Mouse (Mus musculus): Measurements from ENCODE around the gene Lbhd2. TPM values are rescaled to one million over a fixed set of nuclear protein-coding genes. Genes with fewer than 3 reads are reported as not detected.

Gene Lbhd2
- polyA plus RNA-seq, 1 experiment: 0.72 TPM

DNA sequence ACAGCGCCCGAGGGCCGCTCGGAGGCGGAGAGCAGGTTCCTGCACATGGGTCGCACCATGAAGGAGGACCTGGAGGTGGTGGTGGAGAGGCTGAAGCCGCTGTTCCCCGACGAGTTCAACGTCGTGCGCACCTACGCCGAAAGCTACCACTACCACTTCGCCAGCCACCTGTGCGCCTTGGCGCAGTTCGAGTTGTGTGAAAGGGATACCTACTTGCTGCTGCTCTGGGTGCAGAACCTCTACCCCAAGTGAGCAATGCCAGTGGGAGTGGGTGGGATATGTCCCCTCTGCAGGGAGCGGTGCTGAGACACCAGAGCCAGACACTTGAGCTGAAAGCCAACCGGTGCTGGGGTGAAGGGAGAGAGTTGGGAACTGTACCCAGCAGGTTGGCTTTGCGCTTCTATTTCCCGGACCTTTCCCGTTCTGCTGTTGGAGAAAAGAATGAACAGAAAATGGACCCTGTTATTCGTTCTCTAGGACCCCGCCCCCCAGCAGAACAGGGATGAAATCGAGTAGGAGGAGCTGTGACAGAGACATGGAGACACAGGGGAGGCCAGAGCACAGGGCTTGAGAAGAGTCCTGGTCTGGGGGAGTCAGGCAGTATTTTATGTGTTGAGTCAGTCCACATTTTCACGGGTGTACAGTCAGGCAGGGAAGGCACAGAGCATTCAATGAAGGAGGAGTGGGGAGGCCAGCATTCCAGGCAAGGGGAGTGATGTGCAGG is 39.4 kb downstream of the Lbhd2 start:
- Histone ChIP-seq H3K27me3 (ENCODE audit: control insufficient read depth, insufficient read depth, low read length) (no peaks in the 10 kb centered on the region), H3K36me3 (ENCODE audit: control insufficient read depth, insufficient read depth, low read length) (no peaks in the 10 kb centered on the region), H3K27ac (ENCODE audit: control insufficient read depth, insufficient read depth, low read depth, low read length) (no peak overlapping the region), H3K4me3 (ENCODE audit: control insufficient read depth, low read depth, low read length) (peak overlapping the region; percentile 77), H3K4me1 (ENCODE audit: control insufficient read depth, insufficient read depth, low read length) (peaks cover 4% of the 10 kb centered on the region; the same call in 1 of the 2 replicates)
- TF ChIP-seq POLR2A (IDR thresholded peaks at IDR 0.05; ENCODE audit: control insufficient read depth, low read depth, low read length): no peak
- TF ChIP-seq CTCF (IDR thresholded peaks at IDR 0.05; ENCODE audit: control insufficient read depth, insufficient read depth, insufficient replicate concordance, low read depth, low read length): no peak

DNA sequence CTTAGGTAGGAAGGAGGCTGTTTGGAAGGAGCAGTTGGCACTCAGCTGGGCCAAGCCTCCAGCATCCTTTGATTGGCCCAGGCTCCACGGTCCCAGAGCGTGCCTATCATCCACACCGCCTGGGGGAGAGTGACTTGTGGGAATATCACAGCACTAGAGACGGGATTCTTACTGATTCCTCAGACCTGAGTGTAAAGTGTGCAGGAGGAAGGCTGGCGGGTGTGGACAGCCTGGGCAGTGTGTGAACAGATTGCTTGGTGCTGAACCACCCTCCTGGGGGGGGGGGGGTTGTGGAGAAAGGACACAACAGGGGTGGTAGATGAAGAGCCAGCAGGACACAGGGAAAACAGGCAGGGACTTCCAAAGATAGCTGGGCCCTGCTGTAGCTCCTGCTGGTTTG is 40.1 kb downstream of the Lbhd2 start:
- H3K4me3 ChIP-seq (ENCODE audit: control insufficient read depth, low read depth, low read length): no peak overlapping the region
- H3K36me3 ChIP-seq (ENCODE audit: control insufficient read depth, insufficient read depth, low read length): no peaks in the 10 kb centered on the region
- no peak for TF ChIP-seq CTCF (IDR thresholded peaks at IDR 0.05; ENCODE audit: control insufficient read depth, insufficient read depth, insufficient replicate concordance, low read depth, low read length)
- no peak for TF ChIP-seq POLR2A (IDR thresholded peaks at IDR 0.05; ENCODE audit: control insufficient read depth, low read depth, low read length)
- no peak overlapping the region for H3K27ac ChIP-seq (ENCODE audit: control insufficient read depth, insufficient read depth, low read depth, low read length)
- H3K4me1 ChIP-seq (ENCODE audit: control insufficient read depth, insufficient read depth, low read length): peaks cover 4% of the 10 kb centered on the region; the same call in 1 of the 2 replicates
- no peaks in the 10 kb centered on the region for H3K27me3 ChIP-seq (ENCODE audit: control insufficient read depth, insufficient read depth, low read length)

DNA sequence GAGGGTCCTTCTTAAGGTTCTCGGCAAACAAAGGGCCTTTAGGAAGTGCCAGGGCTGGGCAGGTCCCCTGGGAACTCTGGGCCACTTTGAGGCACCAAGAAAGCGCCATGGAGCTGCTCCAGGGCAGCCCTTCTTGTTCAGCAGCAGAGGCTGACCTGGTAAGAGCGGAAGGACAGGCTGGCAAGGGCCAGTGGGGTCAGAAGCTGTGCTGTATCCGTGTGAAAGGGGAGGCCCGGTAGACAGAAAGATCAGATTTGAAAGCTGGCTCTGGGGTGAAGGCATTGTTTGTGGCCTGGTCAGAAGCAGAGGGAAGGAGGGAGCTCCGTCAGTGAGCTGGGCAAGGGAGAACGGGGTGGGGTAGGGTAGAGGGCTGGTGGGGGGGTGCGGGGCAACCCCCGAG is 40.7 kb downstream of the Lbhd2 start:
- H3K4me3 ChIP-seq (ENCODE audit: control insufficient read depth, low read depth, low read length): no peak overlapping the region
- no peak overlapping the region for H3K27ac ChIP-seq (ENCODE audit: control insufficient read depth, insufficient read depth, low read depth, low read length)
- no peaks in the 10 kb centered on the region; the same call in 1 of the 2 replicates for H3K4me1 ChIP-seq (ENCODE audit: control insufficient read depth, insufficient read depth, low read length)
- H3K27me3 ChIP-seq (ENCODE audit: control insufficient read depth, insufficient read depth, low read length): no peaks in the 10 kb centered on the region
- TF ChIP-seq POLR2A (IDR thresholded peaks at IDR 0.05; ENCODE audit: control insufficient read depth, low read depth, low read length) (no peak), CTCF (IDR thresholded peaks at IDR 0.05; ENCODE audit: control insufficient read depth, insufficient read depth, insufficient replicate concordance, low read depth, low read length) (no peak)
- H3K36me3 ChIP-seq (ENCODE audit: control insufficient read depth, insufficient read depth, low read length): no peaks in the 10 kb centered on the region

DNA sequence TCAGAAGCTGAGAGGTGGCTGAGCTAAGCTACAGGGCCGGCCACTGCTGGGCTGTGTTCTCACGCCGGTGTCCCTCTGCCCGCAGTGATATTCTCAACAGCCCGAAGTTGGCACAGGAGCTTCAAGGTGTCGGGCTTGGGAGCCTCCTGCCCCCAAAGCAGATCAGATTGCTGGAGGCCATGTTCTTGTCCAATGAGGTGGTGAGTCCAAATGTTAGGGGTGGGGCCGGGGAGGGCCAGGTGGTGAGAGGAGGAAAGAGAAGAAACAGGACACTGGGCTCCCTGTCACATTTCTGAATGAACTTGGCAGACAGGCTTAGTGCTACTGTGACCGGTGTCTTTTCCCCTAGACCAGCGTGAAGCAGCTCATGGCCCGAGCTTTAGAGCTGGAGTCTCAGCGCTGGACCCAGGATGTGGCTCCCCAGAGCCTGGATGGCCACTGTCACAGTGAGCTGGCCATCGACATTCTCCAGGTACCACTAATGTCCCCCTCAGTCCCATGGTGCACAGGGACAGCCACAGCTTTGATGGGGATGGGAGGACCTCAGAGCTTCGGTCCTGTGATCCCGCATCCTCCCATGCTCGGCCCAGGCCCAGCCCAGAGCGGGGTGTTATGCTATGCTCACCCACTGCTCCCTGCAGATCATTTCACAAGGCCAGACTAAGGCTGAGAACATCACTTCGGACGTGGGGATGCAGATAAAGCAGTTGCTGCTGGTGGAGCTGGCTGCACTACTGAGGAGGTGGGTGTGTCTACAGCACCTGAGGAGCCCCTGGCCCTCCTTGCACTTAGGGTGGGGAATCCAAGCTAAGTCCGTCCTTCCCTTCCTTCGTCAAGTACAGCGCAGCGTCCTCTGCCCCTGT is 41.5 kb downstream of the Lbhd2 start:
- TF ChIP-seq POLR2A (IDR thresholded peaks at IDR 0.05; ENCODE audit: control insufficient read depth, low read depth, low read length) (no peak), CTCF (IDR thresholded peaks at IDR 0.05; ENCODE audit: control insufficient read depth, insufficient read depth, insufficient replicate concordance, low read depth, low read length) (no peak)
- Histone ChIP-seq H3K4me1 (ENCODE audit: control insufficient read depth, insufficient read depth, low read length) (no peaks in the 10 kb centered on the region), H3K36me3 (ENCODE audit: control insufficient read depth, insufficient read depth, low read length) (no peaks in the 10 kb centered on the region), H3K27ac (ENCODE audit: control insufficient read depth, insufficient read depth, low read depth, low read length) (no peak overlapping the region), H3K27me3 (ENCODE audit: control insufficient read depth, insufficient read depth, low read length) (no peaks in the 10 kb centered on the region), H3K4me3 (ENCODE audit: control insufficient read depth, low read depth, low read length) (no peak overlapping the region)

DNA sequence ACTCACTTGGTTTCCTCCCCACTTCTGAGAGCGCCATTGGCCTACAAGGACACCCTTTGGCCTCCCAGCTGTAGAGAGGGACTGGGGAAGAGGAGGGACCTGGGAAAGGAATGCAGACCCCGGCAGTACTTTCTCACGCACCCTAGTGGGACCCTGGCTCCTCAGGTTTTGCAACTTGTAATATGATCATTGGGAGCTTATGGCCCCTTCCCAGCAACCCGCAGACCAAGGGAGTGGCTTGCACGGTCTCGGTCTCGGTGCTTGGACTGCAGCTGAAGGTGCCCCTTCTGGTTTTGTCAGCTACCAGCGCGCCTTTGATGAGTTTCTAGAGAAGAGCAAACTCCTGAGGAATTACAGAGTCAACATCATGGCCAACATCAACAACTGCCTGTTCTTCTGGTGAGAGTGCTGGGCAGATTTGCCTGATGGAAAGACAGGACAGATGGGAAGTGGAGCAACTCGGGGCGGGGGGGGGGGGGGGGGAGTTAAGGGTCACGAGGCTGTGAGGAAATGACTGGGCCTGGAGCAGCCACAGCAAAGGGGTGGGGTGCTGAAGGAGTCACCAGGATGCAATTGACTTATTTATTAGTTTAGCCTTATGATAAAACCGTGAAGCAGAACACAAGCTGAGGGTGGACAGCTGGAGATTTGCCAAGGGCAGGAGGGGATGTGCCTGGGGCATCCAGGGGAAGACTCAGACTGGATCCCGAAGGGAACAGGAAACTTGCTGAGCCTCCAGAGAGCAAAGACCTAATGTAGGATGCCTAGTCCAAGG is 42.5 kb downstream of the Lbhd2 start:
- no peak overlapping the region for H3K4me3 ChIP-seq (ENCODE audit: control insufficient read depth, low read depth, low read length)
- H3K36me3 ChIP-seq (ENCODE audit: control insufficient read depth, insufficient read depth, low read length): no peaks in the 10 kb centered on the region
- TF ChIP-seq POLR2A (IDR thresholded peaks at IDR 0.05; ENCODE audit: control insufficient read depth, low read depth, low read length) (no peak), CTCF (IDR thresholded peaks at IDR 0.05; ENCODE audit: control insufficient read depth, insufficient read depth, insufficient replicate concordance, low read depth, low read length) (no peak)
- H3K4me1 ChIP-seq (ENCODE audit: control insufficient read depth, insufficient read depth, low read length): no peaks in the 10 kb centered on the region
- no peak overlapping the region for H3K27ac ChIP-seq (ENCODE audit: control insufficient read depth, insufficient read depth, low read depth, low read length)
- H3K27me3 ChIP-seq (ENCODE audit: control insufficient read depth, insufficient read depth, low read length): no peaks in the 10 kb centered on the region

DNA sequence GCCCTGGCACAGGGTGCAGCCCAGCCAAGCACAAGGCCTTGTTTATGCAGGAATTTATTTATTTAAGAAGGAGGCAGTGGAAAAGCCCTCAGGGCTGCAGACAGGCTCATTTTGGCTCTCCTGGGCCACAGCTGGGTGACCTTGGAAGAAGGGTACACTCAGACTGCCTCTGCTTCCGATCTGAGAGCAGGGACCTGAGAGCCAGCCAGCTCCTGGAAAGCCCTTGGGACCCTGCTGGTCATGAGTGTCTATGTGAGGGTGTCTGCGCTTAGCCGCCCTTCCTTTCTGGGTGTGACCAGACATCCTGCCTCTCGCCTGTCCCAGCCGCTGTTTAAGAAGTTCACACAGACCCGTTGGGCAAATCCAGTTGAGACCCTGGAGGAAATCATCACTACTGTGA is 43.8 kb downstream of the Lbhd2 start:
- H3K27ac ChIP-seq (ENCODE audit: control insufficient read depth, insufficient read depth, low read depth, low read length): no peak overlapping the region
- no peak overlapping the region for H3K4me3 ChIP-seq (ENCODE audit: control insufficient read depth, low read depth, low read length)
- no peaks in the 10 kb centered on the region for H3K27me3 ChIP-seq (ENCODE audit: control insufficient read depth, insufficient read depth, low read length)
- H3K36me3 ChIP-seq (ENCODE audit: control insufficient read depth, insufficient read depth, low read length): no peaks in the 10 kb centered on the region
- no peak for TF ChIP-seq CTCF (IDR thresholded peaks at IDR 0.05; ENCODE audit: control insufficient read depth, insufficient read depth, insufficient replicate concordance, low read depth, low read length)
- H3K4me1 ChIP-seq (ENCODE audit: control insufficient read depth, insufficient read depth, low read length): no peaks in the 10 kb centered on the region

DNA sequence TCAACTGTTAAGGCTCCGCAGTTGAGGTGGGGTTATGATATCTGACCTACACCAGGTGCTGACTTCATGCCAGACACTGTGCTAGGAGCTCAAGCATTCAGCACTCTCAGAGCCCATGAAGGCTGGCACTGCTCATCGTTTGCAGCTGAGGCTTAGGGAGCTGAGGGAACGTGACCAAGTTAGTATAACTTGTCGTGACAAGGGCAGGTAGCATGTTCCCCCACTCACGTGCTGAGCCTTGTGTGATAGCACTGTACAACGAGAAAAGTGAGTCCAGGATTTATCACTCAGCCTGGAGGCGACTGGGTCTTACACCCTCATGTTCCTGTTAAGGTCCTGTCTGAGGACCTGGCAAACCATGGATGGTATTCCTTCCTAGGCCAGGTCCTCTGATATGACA is 45.0 kb downstream of the Lbhd2 start:
- Histone ChIP-seq H3K27me3 (ENCODE audit: control insufficient read depth, insufficient read depth, low read length) (no peaks in the 10 kb centered on the region), H3K4me1 (ENCODE audit: control insufficient read depth, insufficient read depth, low read length) (no peaks in the 10 kb centered on the region), H3K36me3 (ENCODE audit: control insufficient read depth, insufficient read depth, low read length) (no peaks in the 10 kb centered on the region), H3K4me3 (ENCODE audit: control insufficient read depth, low read depth, low read length) (no peak overlapping the region), H3K27ac (ENCODE audit: control insufficient read depth, insufficient read depth, low read depth, low read length) (no peak overlapping the region)
- TF ChIP-seq POLR2A (IDR thresholded peaks at IDR 0.05; ENCODE audit: control insufficient read depth, low read depth, low read length): no peak
- no peak for TF ChIP-seq CTCF (IDR thresholded peaks at IDR 0.05; ENCODE audit: control insufficient read depth, insufficient read depth, insufficient replicate concordance, low read depth, low read length)
